ENCODE assay signal across 25 mouse cellular contexts in the genomic region with DNA sequence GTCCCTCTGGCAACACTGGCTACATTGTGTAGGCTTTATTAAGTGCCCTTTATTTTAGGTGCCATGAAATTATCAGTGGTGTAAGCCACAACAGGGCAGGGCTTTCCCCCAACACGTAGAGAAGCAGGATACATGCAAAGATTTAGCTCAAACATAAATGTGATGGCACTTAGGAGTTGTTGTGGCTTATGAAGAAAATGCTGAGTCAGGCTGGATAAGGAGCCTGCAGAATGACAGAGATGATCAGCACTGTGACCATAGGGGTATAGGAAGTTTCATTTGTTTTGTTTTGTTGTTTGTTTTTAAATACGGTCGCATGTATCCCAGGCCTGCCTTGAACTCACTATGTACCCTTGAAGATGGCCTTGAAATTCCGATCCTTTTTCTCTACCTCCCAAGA.
DNase-seq lines count a peak whose midpoint lies in the region; ATAC-seq and TF ChIP-seq lines count a peak whose summit lies in the region.
"Had no signal": no experiment of that assay in that cellular context is flagged by ENCODE, and none has a peak within 500 bp of the region (broad histone marks: within the 10 kb centered on the region; RNA-seq: fewer than 3 reads in every experiment).

No protein-coding gene starts in this region.

- H3K36me3 ChIP-seq in CH12.LX (replicated peaks in 1 of 2; ENCODE audit: control insufficient read depth in 1 of 2, insufficient read depth in 1 of 2, low read length in 1 of 2) (peaks cover 68 to 89% of the 10 kb centered on the region in 2 experiments), ES-E14 (ENCODE audit: control insufficient read depth, insufficient read depth, low read length, poor library complexity, severe bottlenecking) (peaks cover 47% of the 10 kb centered on the region; the same call in 1 of the 2 replicates)
- H3K36me3 ChIP-seq: G1E had no signal

- H3K9ac ChIP-seq in CH12.LX (ENCODE audit: insufficient read depth, low read depth), result no peak overlapping the region
- no peak overlapping the region for H3K9ac ChIP-seq in ES-E14 (ENCODE audit: insufficient read depth, low read depth, low read length, poor library complexity, severe bottlenecking)
- H3K9ac ChIP-seq: forebrain, embryonic 13.5 days; forebrain, postnatal 0 days; heart, embryonic 13.5 days; hindbrain, embryonic 12.5 days had no signal

- no peak overlapping the region for H3K4me3 ChIP-seq in layer of hippocampus, adult 2 months
- no peak overlapping the region for H3K4me3 ChIP-seq in CH12.LX (replicated peaks in 1 of 3; ENCODE audit: low read depth in 2 of 3, low read length in 2 of 3, poor library complexity in 1 of 3)
- H3K4me3 ChIP-seq in ES-E14 (ENCODE audit: insufficient read depth in 1 of 2, low read depth in 1 of 2, low read length in 2 of 2, poor library complexity in 1 of 2, severe bottlenecking in 1 of 2), result no peak overlapping the region
- H3K4me3 ChIP-seq: forebrain, embryonic 10.5 days; forebrain, embryonic 13.5 days; gastrocnemius, adult 2 months; heart, adult 2 months; heart, embryonic 10.5 days; heart, embryonic 13.5 days; hindbrain, embryonic 12.5 days had no signal

- 0 out of 2 replicates have a peak overlapping the region, but pooled peaks have one; percentile 10 for H3K27ac ChIP-seq in layer of hippocampus, adult 2 months
- H3K27ac ChIP-seq in CH12.LX (ENCODE audit: insufficient read depth, low read depth), result no peak overlapping the region
- H3K27ac ChIP-seq in ES-E14 (ENCODE audit: insufficient read depth, low read depth, low read length, poor library complexity, severe bottlenecking), result no peak overlapping the region
- H3K27ac ChIP-seq: forebrain, embryonic 10.5 days; heart, adult 2 months; heart, embryonic 10.5 days had no signal

- no peak for DNase-seq in layer of hippocampus, adult 2 months (ENCODE audit: low spot score in 2 of 2)
- DNase-seq in layer of hippocampus, adult 8-10 months (ENCODE audit: low spot score in 2 of 2), result no peak
- DNase-seq in CH12.LX (ENCODE audit: extremely low read depth) (no peak), ES-E14 (ENCODE audit: low read depth, low spot score) (no peak)
- no peak for DNase-seq in heart, postnatal 36 days
- DNase-seq: adrenal gland, adult 2 months; adrenal gland, postnatal 14 days; cerebellum, adult 11-12 months; cerebellum, adult 8-10 months; cerebellum, postnatal 36 days; gastrocnemius, adult 2 months; gastrocnemius, postnatal 25 days; heart, adult 2 months; heart, postnatal 14 days; kidney, adult 11 months had no signal

- ATAC-seq in common myeloid progenitor, adult 5-6 weeks (replicated peaks; ENCODE audit: low read depth, poor library complexity, severe bottlenecking), result peak; percentile 54; the same call in 1 of the 2 replicates
- ATAC-seq: CD4-positive, CD25-positive, alpha-beta regulatory T cell, adult 4 months; inflammation-experienced regulatory T-cells, adult 6 months had no signal

- TF ChIP-seq EP300 in CH12.LX (IDR thresholded peaks at IDR 0.05; ENCODE audit: low read length), result no peak

- TF ChIP-seq RAD21 in CH12.LX (IDR thresholded peaks at IDR 0.05; ENCODE audit: low read depth, low read length), result no peak

- H3K4me1 ChIP-seq in CH12.LX (ENCODE audit: control insufficient read depth in 1 of 2, insufficient read depth in 2 of 2) (peaks cover 0 to 9% of the 10 kb centered on the region in 2 experiments; a peak in 1 of 4 replicates), ES-E14 (ENCODE audit: control insufficient read depth in 2 of 2, insufficient read depth in 2 of 2, low read length in 2 of 2, poor library complexity in 1 of 2) (no peaks in the 10 kb centered on the region)

- H3K27me3 ChIP-seq in CH12.LX (replicated peaks), result no peaks in the 10 kb centered on the region
- H3K27me3 ChIP-seq: forebrain, embryonic 13.5 days; heart, embryonic 13.5 days; hindbrain, embryonic 12.5 days had no signal

- no peak for TF ChIP-seq POLR2A in CH12.LX (IDR thresholded peaks at IDR 0.05; ENCODE audit: low read depth, low read length)

- H3K4me2 ChIP-seq in CH12.LX (ENCODE audit: insufficient read depth, low read depth, poor library complexity, severe bottlenecking), result no peak overlapping the region
- H3K4me2 ChIP-seq: forebrain, embryonic 13.5 days; heart, embryonic 13.5 days; hindbrain, embryonic 12.5 days had no signal

- intact Hi-C loops in heart, postnatal 36 days (cut with DNase I), result no loop called here

- no peaks in the 10 kb centered on the region for H3K79me2 ChIP-seq in CH12.LX (replicated peaks; ENCODE audit: control insufficient read depth, extremely low read depth, insufficient read depth, poor library complexity, severe bottlenecking)

- in situ Hi-C loops in CH12.LX (cut with MboI; ENCODE audit: low pct_ligation_motif_present, low pct_unique_long_range_greater_than_20kb, low sequenced_read_pairs) (no loop called here), ES-E14 (cut with MboI; ENCODE audit: low sequenced_read_pairs in 2 of 2, unreplicated experiment in 2 of 2) (no loop called here)

- H3K9me3 ChIP-seq in CH12.LX (replicated peaks; ENCODE audit: low read length) (no peaks in the 10 kb centered on the region), ES-E14 (ENCODE audit: control insufficient read depth, insufficient read depth, low read depth, low read length) (no peaks in the 10 kb centered on the region)
- H3K9me3 ChIP-seq: forebrain, embryonic 10.5 days; forebrain, embryonic 13.5 days; G1E; heart, embryonic 10.5 days; heart, embryonic 13.5 days; hindbrain, embryonic 12.5 days had no signal

- dilution Hi-C loops in CH12.LX (cut with MboI; ENCODE audit: extremely low pct_ligation_motif_present, extremely low pct_unique_long_range_greater_than_20kb, low sequenced_read_pairs), result no loop called here

- TF ChIP-seq CTCF in layer of hippocampus, adult 2 months (conservative IDR thresholded peaks at IDR 0.05), result no peak
- no peak for TF ChIP-seq CTCF in CH12.LX (conservative IDR thresholded peaks at IDR 0.05 in 1 of 2, IDR thresholded peaks at IDR 0.05 in 1 of 2; ENCODE audit: low read depth in 2 of 2, low read length in 2 of 2)

TF ChIP-seq in CH12.LX, 34 proteins besides CTCF, POLR2A, EP300 and RAD21:
- peak; percentile 74 for TF ChIP-seq MAFK (IDR thresholded peaks at IDR 0.05; ENCODE audit: insufficient replicate concordance, low read length)
- no peak for TF ChIP-seq USF1 (IDR thresholded peaks at IDR 0.05; ENCODE audit: low read depth, low read length)
TF ChIP-seq in CH12.LX: peak in this region for 1.

TF ChIP-seq in ES-E14, 5 proteins besides CTCF, POLR2A, EP300 and RAD21:
- TF ChIP-seq MAFK (IDR thresholded peaks at IDR 0.05; ENCODE audit: insufficient read depth, low read depth, low read length), result peak; percentile 67
- TF ChIP-seq CHD2 (IDR thresholded peaks at IDR 0.05; ENCODE audit: low read depth, low read length), result no peak
